Mouse (Mus musculus) adrenal gland, adult 2 months (tissue): ENCODE data around the gene Iqca. TPM values are rescaled to one million over a fixed set of nuclear protein-coding genes. Genes with fewer than 3 reads are reported as not detected.

ENCODE experiments used
- polyA plus RNA-seq: library from polyadenylated mRNA; depleted of rRNA; stranded (reverse); fragments of >200 nt; gene quantifications from 2 replicates; pipeline ENCODE4 v1.2.3, GENCODE M21; 2012; rRNA removed
- total RNA-seq, 2 experiments: library from RNA; stranded (reverse); gene quantifications; 2 replicates each; pipeline ENCODE4 v1.2.3; 2021

The Iqca gene
- total and polyA plus RNA-seq, 3 experiments = not detected

Other genes with a start within 250 kb of the Iqca start
- gene Gbx2, start 222.2 kb downstream of the Iqca start, total RNA-seq = not detected
- gene Gbx2, start 222.2 kb downstream of the Iqca start, polyA plus RNA-seq = 0.10 TPM in 1 of 2 replicates, not detected in the other
- not detected for gene Asb18, start 138.7 kb downstream of the Iqca start, total RNA-seq
- gene Asb18, start 138.7 kb downstream of the Iqca start, polyA plus RNA-seq = not detected in 2 replicates
- 100 to 1,000 TPM in 1 of 2 experiments, 10 to 100 TPM in 1; 90.5 to 175 TPM for gene Ackr3, start 50.6 kb upstream of the Iqca start, total RNA-seq
- 246 and 317 TPM in 2 replicates for gene Ackr3, start 50.6 kb upstream of the Iqca start, polyA plus RNA-seq